Mouse (Mus musculus) fibroblast of lung, adult 2 months (primary cell): ENCODE measurements at regions not wholly inside any gene's neighbourhood (a gene's known extent, or its start where the extent isn't known, plus 50 kb on each side); places are given as distances from the start of the nearest gene placed in this dataset.

Experiments used
- DNase-seq: peaks from one replicate; pipeline ENCODE4 v3.0.0-alpha.2; 2011; ENCODE audit warnings: low read depth

DNA sequence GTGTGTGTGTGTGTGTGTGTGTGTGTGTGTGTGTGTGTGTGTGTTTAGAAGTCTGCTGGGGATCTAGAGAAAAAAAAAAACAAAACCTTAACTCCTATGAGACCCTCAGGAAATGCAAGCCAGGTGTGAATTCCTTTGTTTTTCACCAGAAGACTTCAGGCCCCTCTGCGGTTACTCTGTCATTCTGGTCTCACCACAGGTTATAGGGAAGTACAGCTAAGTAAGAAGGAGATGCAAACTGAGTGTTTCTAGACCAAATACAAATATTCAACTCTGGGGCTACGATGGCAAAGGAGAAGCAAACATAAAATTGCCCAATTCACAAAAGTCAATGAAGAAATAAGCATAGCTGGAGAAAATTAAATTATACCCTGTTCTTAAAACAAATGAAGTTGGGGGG lies 54.9 kb upstream of the Basp1 start:
- DNase-seq, result no peak

DNA sequence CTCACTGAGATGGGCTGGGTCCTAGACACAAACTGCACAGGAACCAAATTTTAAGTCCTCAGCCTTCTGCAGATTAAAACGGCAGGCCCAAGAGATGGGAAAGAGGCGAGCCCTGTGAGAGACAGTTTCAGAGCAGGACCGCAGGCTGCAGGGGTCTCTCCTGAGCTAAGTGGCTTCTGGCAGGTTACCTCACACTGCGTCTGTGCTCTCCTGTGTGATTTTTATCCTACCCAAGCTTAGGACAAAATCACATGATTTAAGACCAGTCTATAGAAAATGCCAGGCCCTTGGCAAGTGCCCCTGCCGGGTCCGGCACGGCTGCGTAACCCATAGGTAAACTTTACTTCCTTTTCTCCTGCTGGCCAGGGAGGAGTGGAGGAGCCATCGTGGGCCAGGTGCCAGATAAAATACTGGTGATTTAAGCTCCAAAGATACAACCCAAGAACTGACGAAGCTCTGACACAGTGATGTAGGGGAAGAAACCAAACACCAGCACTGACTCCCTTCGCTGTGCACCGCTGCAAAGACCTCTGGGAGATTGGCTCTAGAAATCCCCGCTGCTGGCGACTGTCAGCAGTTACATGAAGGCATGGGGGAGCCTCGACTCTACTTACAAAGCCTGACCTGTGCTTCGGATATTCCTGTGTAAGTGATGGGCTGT lies 55.8 kb upstream of the Basp1 start:
- no peak for DNase-seq

DNA sequence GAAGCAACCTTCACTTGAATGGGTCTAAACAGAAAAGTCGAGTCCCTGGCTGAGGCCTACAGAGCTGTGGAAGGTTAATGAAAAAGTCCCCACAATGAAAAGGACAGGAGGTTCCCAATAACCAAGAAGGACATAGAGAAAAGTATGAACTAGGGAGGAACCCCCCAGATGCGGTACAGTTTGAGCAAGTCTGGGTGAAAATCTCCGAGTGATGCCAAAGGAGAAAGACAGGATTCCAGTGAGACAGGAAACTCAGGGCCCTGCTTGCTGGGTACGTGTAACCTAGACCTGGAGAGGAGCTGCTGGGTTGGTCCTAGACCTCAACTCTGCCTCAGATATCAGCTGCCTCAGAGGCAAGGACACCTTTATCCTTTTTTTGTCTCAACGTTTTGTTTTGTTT lies 57.8 kb upstream of the Basp1 start:
- no peak for DNase-seq

- no peak for DNase-seq
Observed at GRCm38 (mm10) chr15:25473201-25473710, 59.7 kb upstream of the Basp1 start.

DNA sequence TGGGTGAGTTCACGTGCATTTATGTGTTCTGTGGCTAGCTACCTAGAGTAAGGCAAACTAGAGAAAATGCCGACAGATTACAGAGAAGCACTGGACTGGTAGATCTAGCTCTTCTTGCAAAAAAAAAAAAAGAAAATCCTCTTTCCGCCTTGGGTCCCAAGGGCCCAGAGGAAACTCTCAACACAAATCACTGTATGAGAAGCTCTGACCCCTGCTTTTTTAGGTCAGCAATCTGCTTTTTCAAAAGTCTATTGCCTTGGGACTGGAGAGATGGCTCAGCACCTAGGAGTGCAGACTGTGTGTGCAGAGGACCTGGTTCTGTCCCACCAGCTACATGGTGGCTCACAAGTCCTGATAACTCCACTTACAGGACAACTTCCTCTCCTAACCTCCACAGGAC lies 60.5 kb upstream of the Basp1 start:
- DNase-seq, result no peak

DNA sequence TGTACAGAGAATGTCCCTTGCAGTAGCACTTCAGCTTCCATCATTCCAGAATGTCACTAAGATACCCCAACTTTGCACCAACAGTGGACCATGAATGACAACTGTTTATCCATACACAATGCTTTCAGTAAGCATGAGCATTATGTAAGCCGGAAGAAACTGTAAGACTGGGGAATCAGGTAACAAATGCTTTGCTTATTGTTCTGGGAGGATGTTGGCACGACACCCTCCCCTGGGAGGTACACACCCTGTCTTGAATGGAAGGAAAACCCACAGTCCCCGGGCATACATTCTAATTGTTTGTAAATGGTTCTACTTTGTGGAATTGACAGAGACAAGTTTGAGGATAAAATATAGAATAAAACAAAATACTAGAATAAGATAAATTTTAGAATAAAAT lies 69.0 kb upstream of the Basp1 start:
- DNase-seq, result no peak

DNA sequence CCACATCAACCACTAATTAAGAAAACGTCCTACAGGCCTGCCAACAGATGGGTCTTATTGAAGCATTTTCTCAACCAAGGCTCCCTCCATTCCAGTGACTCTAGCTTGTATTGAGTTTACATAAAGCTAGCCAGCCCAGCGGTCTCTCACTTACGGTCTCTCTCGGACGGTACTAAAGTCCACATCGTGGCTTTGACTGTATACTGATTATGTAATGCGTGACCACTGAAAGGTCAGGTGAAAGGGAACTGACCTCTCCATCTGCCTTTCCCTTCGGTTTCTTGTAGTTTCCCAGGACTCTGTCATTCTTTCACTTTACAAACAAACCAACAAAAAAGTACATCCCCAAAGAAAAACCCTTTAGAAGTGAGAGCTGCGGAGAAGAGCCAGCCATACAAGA lies 71.8 kb upstream of the Basp1 start:
- no peak for DNase-seq

DNA sequence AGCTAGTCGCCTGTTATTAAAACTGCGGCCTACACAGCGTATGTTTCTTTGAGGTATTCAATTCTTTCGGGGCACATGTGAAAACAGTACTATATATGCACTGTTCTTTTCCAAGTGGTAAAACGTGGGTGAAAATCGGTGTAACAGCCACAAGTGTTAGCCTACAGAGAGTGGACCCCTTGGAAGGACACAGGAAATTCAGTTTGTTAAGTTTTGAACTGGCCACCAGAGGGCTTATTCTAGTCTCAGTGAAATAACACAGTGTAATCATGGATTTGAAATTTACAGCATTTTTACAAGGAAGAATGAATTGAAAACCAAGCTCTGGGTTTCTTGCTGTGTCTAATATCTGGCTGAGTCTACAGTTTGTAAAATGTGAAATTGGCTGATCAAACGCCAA lies 72.6 kb upstream of the Basp1 start:
- no peak for DNase-seq

- DNase-seq, result peak; percentile 24
Observed at GRCm38 (mm10) chr15:25489804-25490203, 76.2 kb upstream of the Basp1 start.

- DNase-seq, result no peak
Observed at GRCm38 (mm10) chr15:25492161-25492746, 78.7 kb upstream of the Basp1 start.

DNA sequence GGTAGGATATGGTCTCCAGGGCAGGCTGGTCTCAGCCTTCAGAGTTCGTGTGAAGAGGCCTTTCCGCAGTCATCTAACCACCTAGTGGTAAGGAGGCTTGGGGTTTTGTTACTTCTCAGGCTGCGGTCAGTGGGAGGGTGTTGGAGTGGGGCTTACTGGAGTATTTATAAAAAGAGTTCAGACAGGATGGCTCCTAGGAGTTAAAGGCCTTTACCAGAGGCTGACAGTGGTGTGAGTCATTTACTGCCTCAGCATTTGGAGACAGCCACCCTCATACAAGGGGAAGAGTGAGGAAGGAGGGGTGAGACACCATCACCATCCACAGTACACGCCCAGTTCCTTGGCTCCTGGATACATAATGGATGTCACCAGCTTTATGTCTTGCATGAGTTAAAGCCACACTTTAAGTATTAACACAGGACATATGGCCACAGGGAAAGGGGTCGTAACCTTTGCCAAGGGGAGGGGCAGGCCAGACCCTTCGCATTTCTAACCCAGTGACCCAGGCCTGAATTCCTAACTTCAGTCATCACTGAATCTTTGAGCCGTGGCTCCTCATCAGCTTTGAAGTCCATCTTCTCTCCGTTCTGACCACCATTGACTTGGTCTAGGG lies 81.2 kb upstream of the Basp1 start:
- peak; percentile 40 for DNase-seq

DNA sequence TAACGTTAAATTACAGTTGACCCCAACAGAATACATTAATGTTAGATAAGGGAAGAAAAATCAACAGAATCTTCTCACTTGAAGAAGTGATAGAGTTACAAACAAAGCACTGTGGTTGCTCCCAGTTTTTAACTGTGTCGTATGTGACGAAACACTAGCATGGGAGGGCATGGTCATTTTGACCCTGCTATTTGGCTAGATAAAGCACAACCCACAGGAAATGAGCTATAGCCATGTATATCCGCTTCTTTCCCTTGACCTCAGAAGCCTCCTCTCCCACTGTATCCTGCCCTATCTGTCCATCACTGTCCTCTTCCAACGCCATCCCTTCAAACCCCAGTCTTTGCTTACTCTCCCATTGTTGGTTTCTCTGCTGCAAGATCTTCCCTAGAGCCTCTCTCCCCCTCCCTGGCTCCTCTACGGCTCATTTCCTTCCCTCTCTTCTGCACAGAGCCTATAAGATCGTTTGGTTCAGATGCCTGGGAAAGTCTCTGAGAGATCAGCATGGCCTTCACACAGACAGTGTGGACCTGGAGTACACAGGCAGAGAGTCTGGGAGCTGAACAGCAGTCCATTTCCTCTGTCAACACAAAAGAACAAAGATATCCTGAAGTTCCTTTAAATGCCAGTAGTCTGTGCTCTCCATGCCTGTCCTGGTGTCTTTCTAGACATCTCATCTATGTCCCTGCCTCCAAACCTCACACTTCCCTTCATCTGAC lies 82.5 kb upstream of the Basp1 start:
- no peak for DNase-seq

- no peak for DNase-seq
Observed at GRCm38 (mm10) chr15:25497743-25498142, 84.2 kb upstream of the Basp1 start.

DNA sequence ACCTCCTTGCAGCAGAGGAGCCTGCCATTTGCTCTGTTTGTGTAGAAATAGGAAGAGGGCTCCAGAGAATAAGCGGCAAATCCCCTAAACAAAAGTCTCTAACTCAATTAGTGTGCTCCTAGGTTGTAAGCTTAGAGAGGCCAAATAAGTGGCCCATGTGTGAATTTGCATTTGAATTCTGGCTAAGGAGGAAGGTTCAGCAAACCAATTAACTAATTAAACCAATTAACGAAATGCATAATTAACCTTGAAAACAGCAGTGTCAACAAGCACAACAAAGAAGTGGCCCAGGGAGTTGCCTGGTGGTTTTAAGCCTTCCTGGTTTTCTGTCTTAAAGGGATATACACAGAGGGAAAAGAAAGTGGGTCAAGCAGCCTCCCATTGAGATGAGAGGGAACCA lies 84.9 kb upstream of the Basp1 start:
- no peak for DNase-seq

DNA sequence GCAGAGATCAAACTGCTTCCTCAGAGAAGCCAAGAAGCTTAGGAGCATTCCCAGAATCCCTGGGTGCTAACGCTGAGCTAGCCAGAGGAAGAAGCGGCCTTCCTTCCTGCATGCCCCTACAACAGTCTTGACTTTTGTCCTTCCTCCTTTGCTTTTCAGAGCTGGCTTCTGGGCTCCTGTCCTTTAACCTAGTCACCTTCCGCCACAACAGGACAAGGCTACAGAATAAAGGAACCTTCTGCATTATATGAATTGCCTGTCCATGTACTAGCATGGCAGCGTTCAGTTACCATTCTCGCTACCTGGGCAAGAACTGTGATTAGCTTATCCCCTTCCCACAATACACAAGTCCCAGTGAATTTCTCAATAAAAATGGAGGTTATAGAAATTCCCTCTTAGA lies 88.9 kb upstream of the Basp1 start:
- DNase-seq, result no peak

- no peak for DNase-seq
Observed at GRCm38 (mm10) chr15:25503104-25503503, 89.5 kb upstream of the Basp1 start.

DNA sequence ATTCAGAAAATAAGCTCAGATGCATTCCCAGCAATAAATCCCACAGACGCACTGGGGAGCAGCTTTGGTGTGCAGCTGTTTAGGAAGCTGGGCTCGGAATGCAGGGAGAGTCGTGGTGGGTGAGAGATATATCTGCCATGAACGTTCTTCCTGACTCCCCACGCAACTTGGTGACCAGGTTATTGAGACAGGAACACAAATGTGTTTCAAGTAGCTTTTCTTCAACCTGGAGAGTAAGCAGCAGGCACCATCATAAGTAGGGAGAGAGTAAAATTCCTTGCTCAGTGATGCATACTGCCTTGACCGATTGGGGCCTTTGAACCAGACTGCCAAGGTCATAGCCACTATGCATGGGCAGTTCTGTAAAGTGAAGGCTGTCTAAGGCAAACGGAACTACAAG lies 95.6 kb upstream of the Basp1 start:
- DNase-seq, result no peak

GRCm38 (mm10) chr15:25509584-25509983 lies 96.0 kb upstream of the Basp1 start:
- DNase-seq, result no peak

GRCm38 (mm10) chr15:25510060-25510492 lies 96.5 kb upstream of the Basp1 start:
- no peak for DNase-seq

DNA sequence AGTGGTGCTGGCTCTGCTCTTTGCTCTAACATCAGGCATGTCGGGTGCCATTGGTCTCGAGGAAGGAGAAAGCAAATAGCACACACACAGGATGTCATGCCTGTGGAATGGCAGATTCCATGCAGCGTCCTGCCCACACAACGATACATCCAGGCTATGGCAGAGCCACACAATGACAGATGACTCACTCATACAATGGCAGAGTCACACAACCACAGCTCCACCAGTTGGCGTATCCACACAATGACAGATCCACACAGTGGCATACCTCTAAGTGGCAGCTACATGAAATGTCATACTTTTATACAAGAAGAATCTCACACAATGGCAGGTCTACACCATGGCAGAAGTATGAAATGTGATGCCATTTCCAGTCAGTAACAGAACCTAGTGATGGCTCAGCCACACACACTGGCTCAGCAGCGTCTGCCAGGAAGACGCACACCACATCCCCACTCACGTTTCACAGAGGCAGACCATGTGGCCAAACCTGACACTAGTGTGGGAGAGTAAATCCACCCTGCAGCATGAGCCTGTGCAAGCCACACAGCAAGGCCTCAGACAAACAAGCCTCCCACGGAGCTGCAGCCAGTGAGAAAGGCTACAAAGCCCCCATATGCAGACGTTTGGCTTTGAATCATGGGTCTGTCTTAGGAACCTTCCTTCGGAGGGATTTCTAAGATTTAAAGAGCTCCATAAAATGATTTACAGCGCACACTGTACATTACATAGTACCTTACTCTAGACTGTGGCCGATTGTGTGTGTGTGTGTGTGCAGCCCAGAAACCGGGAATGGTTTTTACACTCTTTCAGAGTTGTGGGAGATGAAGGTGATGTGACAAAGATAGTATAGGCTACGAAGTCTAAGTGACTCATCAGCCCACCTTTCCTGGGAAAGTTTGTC lies 104.0 kb upstream of the Myo10 start:
- DNase-seq, result no peak

DNA sequence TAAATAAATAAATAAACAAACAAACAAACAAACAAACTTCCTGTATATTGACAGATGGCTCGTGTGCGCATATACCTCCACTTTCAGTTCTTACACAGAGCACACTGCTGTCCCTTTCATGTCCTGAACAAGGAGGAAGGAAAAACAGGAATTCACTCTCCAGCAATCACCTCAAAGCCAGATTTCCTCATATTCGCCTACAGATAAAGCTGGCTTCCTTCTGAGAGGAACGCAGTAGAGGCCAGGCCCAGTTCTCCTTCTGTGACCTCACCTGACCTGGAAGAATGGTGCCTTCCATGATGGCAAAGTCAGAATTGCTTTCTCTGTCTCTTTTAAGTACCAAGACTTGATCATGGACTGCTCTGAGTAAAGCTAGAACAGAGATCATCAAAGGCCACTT lies 98.1 kb upstream of the Myo10 start:
- no peak for DNase-seq

GRCm38 (mm10) chr15:25525337-25525736 lies 97.0 kb upstream of the Myo10 start:
- no peak for DNase-seq
